Mouse (Mus musculus) liver, embryonic 11.5 days (tissue): ENCODE measurements around the gene Sdr9c7. TPM values are rescaled to one million over a fixed set of nuclear protein-coding genes. Genes with fewer than 3 reads are reported as not detected.
"Not testable (repeated sequence)": the region's sequence is repeated elsewhere in the genome, so short reads cannot be mapped to it uniquely, and the experiment has no call there.

Experiments
- ATAC-seq: fragments of 200-750 bp; cut with Nextera tagmentation; replicated peaks from 2 replicates; pipeline ENCODE4 v1.8.0; 2017; ENCODE audit warnings: moderate number of reproducible peaks, mild to moderate bottlenecking, moderate TSS enrichment, moderate library complexity; ENCODE audit not compliant: low FRiP score
- DNase-seq: peaks from one replicate; pipeline ENCODE4 v3.0.0-alpha.2; 2017; ENCODE audit warnings: low spot score
- H3K27ac ChIP-seq: fragments of 300-500 bp; sonication (generic); 2 replicates; pipeline ENCODE4 v1.5.1; 2014; ENCODE audit warnings: mild to moderate bottlenecking, low read depth, low read length, control low read depth
- H3K27me3 ChIP-seq: fragments of 300-500 bp; sonication (generic); replicated peaks from 2 replicates; pipeline ENCODE4 v1.6.1; 2014; ENCODE audit warnings: low read length, mixed read lengths; ENCODE audit not compliant: control insufficient read depth, insufficient read depth
- H3K36me3 ChIP-seq: fragments of 300-500 bp; sonication (generic); 2 replicates; pipeline ENCODE4 v1.6.1; 2014; ENCODE audit warnings: mild to moderate bottlenecking, low read length, moderate library complexity, mixed read lengths; ENCODE audit not compliant: control insufficient read depth, insufficient read depth
- H3K4me1 ChIP-seq: fragments of 300-500 bp; sonication (generic); replicated peaks from 2 replicates; pipeline ENCODE4 v1.6.1; 2014; ENCODE audit warnings: low read length, mixed read lengths; ENCODE audit not compliant: control insufficient read depth, insufficient read depth
- H3K4me2 ChIP-seq: fragments of 300-500 bp; sonication (generic); 2 replicates; pipeline ENCODE4 v1.6.1; 2014; ENCODE audit warnings: mild to moderate bottlenecking, control low read depth, moderate library complexity
- H3K4me3 ChIP-seq: fragments of 300-500 bp; sonication (generic); 2 replicates; pipeline ENCODE4 v1.5.1; 2014; ENCODE audit warnings: low read depth, low read length, control low read depth
- H3K9ac ChIP-seq: fragments of 300-500 bp; sonication (generic); 2 replicates; pipeline ENCODE4 v1.6.1; 2014; ENCODE audit warnings: low read depth, low read length, control low read depth
- H3K9me3 ChIP-seq: fragments of 300-500 bp; sonication (generic); 2 replicates; pipeline ENCODE4 v1.6.1; 2016; ENCODE audit warnings: low read length, inconsistent platforms, mixed read lengths; ENCODE audit not compliant: control insufficient read depth
- WGBS: fragments of 180-500 bp; shearing (Covaris S2); extraction: QIAGEN DNeasy Blood & Tissue Kit; methylation state at CpG from one replicate; pipeline ENCODE4 v1.1.7; 2014; 5-methylcytosine and 5-hydroxymethylcytosine counted together
- polyA plus RNA-seq: library from polyadenylated mRNA; unstranded; fragments of >200 nt; fragmentation: Nextera tagmentation; extraction: Ambion mirVana; gene quantifications from 2 replicates; pipeline ENCODE4 v1.2.1, GENCODE M21; 2014

The Sdr9c7 gene
- polyA plus RNA-seq, 1 experiment from 2014 or later = not detected

DNA sequence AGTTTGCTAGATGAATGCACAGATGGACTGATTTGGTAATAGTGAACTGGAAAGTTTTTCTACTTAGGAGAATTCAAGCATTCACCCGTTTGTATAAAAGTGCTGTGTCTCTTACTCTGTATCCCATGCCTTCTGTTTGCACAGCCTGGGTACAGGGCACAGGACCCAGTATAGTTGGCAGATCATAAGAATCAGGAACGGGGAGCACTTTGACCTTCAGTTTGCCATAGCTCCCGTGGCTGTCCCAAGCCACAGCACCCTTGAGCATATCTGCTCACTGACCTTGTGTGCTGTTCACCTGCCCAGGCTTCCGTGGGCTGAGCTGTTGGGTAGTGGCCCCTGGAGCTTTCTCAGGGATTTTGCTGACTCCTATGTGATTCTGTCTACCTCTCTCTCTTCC is 3.4 kb downstream of the Sdr9c7 start:
- Histone ChIP-seq H3K9ac (no peak overlapping the region), H3K9me3 (no peaks in the 10 kb centered on the region), H3K36me3 (no peaks in the 10 kb centered on the region), H3K4me2 (no peak overlapping the region), H3K4me3 (no peak overlapping the region), H3K4me1 (no peaks in the 10 kb centered on the region; the same call in 1 of the 2 replicates), H3K27ac (no peak overlapping the region), H3K27me3 (no peaks in the 10 kb centered on the region)
- DNase-seq (no peak), ATAC-seq (no peak)
- WGBS = 69% methylated on average over 4 of the region's 4 CpGs

DNA sequence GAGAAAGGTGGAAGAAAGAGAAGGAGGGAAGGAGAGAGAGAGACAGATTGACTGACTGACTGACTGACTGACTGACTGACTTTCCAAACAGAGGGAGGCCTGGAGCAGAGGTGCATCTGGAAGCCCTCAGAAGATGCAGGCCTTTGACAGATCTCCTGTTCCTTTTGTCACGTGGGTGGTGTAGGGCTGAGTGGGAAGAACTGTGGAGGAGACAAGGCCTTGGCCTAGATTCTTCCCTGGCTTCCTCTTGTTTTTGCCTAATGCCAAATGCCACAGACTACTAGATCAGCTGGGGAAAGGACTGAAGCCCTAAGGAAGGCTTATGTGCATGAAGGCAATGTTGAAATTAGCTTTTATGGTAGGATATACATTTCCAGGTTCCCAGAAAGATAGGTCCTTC is 4.8 kb downstream of the Sdr9c7 start:
- 42% methylated on average over 1 of the region's 1 CpGs for WGBS
- DNase-seq = no peak

GRCm38 (mm10) chr10:127904718-127905446 is 6.6 kb downstream of the Sdr9c7 start:
- no peak for ATAC-seq
- DNase-seq = no peak
- Histone ChIP-seq H3K4me3 (no peak overlapping the region), H3K9me3 (no peaks in the 10 kb centered on the region), H3K27me3 (no peaks in the 10 kb centered on the region), H3K4me1 (no peaks in the 10 kb centered on the region; the same call in 1 of the 2 replicates), H3K36me3 (no peaks in the 10 kb centered on the region), H3K9ac (no peak overlapping the region), H3K4me2 (no peak overlapping the region), H3K27ac (no peak overlapping the region)
- 77% methylated on average over 7 of the region's 7 CpGs for WGBS

More for the DNA sequence above, 4.8 kb downstream of the Sdr9c7 start:
- Histone ChIP-seq H3K9me3 (no peaks in the 10 kb centered on the region), H3K4me1 (no peaks in the 10 kb centered on the region; the same call in 1 of the 2 replicates), H3K36me3 (no peaks in the 10 kb centered on the region), H3K27me3 (no peaks in the 10 kb centered on the region), H3K9ac (no peak overlapping the region), H3K4me3 (no peak overlapping the region), H3K4me2 (no peak overlapping the region), H3K27ac (no peak overlapping the region)
- ATAC-seq = no peak

GRCm38 (mm10) chr10:127906138-127906537 is 7.8 kb downstream of the Sdr9c7 start:
- WGBS = 77% methylated on average over 2 of the region's 2 CpGs
- Histone ChIP-seq H3K27me3 (no peaks in the 10 kb centered on the region), H3K4me2 (no peak overlapping the region), H3K9ac (no peak overlapping the region), H3K27ac (no peak overlapping the region), H3K4me1 (no peaks in the 10 kb centered on the region; the same call in 1 of the 2 replicates), H3K4me3 (no peak overlapping the region), H3K36me3 (no peaks in the 10 kb centered on the region), H3K9me3 (no peaks in the 10 kb centered on the region)
- ATAC-seq = no peak
- DNase-seq = no peak

DNA sequence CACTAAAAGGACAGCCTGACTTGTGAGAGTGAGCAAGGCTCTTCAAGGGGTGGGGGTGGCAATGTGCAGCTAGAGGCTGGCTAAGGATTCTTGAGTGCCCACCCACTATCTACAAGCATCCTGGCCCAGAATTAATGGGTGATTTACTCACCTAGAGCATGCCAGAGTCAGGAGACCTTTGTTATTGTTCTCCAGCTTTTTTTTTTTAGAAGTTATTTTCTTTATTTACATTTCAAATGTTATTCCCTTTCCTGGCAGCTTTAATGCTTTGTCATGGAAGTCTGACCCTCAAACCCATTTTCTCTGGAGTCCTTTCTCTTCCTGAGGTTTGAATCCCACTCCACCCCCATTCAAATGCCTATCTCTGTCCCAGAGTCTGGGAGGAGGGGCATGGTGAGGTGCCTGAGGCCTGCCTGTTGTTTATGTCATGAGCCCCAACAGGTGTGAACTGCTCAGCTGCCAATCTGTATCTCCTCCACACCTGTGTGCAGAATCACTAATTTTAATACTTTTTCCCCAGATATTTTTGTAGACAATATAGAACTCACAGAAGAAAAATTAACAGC is 9.2 kb downstream of the Sdr9c7 start:
- Histone ChIP-seq H3K9ac (no peak overlapping the region), H3K4me1 (no peaks in the 10 kb centered on the region; the same call in 1 of the 2 replicates), H3K36me3 (no peaks in the 10 kb centered on the region), H3K4me2 (no peak overlapping the region), H3K27me3 (no peaks in the 10 kb centered on the region), H3K9me3 (no peaks in the 10 kb centered on the region), H3K27ac (no peak overlapping the region), H3K4me3 (no peak overlapping the region)
- DNase-seq (no peak), ATAC-seq (no peak)

GRCm38 (mm10) chr10:127915578-127915977 is 17.3 kb downstream of the Sdr9c7 start:
- Histone ChIP-seq H3K4me3 (no peak overlapping the region), H3K4me1 (no peaks in the 10 kb centered on the region), H3K9ac (no peak overlapping the region), H3K27ac (no peak overlapping the region), H3K27me3 (no peaks in the 10 kb centered on the region), H3K9me3 (no peaks in the 10 kb centered on the region), H3K4me2 (no peak overlapping the region), H3K36me3 (no peaks in the 10 kb centered on the region)
- ATAC-seq = no peak
- no peak for DNase-seq
- 85% methylated on average over 1 of the region's 1 CpGs for WGBS

- H3K27me3 ChIP-seq, H3K4me2 ChIP-seq, DNase-seq, H3K4me1 ChIP-seq, H3K27ac ChIP-seq, H3K9me3 ChIP-seq, ATAC-seq, H3K9ac ChIP-seq, H3K4me3 ChIP-seq, H3K36me3 ChIP-seq: not testable (repeated sequence)
- WGBS = 84% methylated on average over 3 of the region's 3 CpGs
Observed at GRCm38 (mm10) chr10:127917183-127917582, 18.9 kb downstream of the Sdr9c7 start.

DNA sequence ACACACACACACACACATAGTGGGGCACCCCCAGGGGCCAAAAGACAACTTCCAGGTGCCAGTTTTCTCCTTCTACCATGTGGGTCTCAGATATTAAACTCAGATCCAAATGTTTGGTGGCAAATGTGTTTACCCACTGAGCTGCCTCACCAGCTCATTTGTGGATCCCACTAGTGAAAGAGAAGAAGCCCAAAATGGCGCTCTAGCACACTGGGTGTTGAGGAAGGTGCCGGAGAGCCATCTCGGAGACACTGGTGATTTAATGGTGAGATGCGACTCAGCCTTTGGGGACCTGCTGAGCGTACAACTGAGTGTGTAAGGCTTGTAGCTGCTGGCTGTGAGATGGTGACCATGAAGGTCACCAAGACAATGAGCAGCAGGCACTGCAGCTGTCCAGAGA is 19.3 kb downstream of the Sdr9c7 start:
- no peak overlapping the region for H3K4me2 ChIP-seq
- H3K4me1 ChIP-seq = no peaks in the 10 kb centered on the region
- no peaks in the 10 kb centered on the region for H3K9me3 ChIP-seq
- H3K9ac ChIP-seq = no peak overlapping the region
- no peak overlapping the region for H3K4me3 ChIP-seq
- no peaks in the 10 kb centered on the region for H3K27me3 ChIP-seq
- DNase-seq (no peak), ATAC-seq (no peak)
- 91% methylated on average over 5 of the region's 5 CpGs for WGBS
- H3K27ac ChIP-seq = no peak overlapping the region
- H3K36me3 ChIP-seq = no peaks in the 10 kb centered on the region

DNA sequence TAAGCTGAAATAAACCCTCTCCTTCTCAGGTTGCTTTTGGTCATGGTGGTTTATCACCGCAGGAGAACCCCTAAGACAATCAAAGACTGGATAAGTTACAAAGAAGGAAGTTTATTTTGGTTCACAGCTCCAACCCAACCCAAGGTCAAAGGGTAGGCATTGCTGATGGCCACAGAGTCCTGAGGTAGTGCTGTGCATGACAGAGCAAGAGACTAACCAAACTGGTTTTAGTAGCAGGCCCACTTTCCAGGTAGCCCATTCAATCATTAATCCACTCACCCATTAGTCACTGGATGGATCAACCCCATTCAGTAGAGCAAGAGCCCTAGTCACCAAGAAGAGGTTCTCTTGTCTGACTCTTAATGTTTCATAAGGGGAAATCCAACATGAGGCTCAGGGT is 23.9 kb downstream of the Sdr9c7 start:
- Histone ChIP-seq H3K36me3 (no peaks in the 10 kb centered on the region), H3K9ac (no peak overlapping the region), H3K4me2 (no peak overlapping the region), H3K9me3 (no peaks in the 10 kb centered on the region), H3K27ac (no peak overlapping the region), H3K27me3 (no peaks in the 10 kb centered on the region), H3K4me3 (no peak overlapping the region), H3K4me1 (no peaks in the 10 kb centered on the region)
- DNase-seq (no peak), ATAC-seq (no peak)
- 75% methylated on average over 1 of the region's 1 CpGs for WGBS
